Mouse (Mus musculus) lung, adult 2 months (tissue): Measurements from ENCODE around the gene Als2cr12. TPM values are rescaled to one million over a fixed set of nuclear protein-coding genes. Genes with fewer than 3 reads are reported as not detected.
"Not testable (repeated sequence)": the region's sequence is repeated elsewhere in the genome, so short reads cannot be mapped to it uniquely, and the experiment has no call there.

ENCODE experiments used
- DNase-seq: peaks from one replicate; pipeline ENCODE4 v3.0.0; 2022
- H3K4me1 ChIP-seq: fragments of 200-500 bp; 2 replicates; pipeline ENCODE4 v1.6.1; 2011; ENCODE audit warnings: low read length; ENCODE audit not compliant: control insufficient read depth, insufficient read depth
- H3K4me3 ChIP-seq: fragments of 200-500 bp; replicated peaks from 2 replicates; pipeline ENCODE3; 2011; ENCODE audit warnings: low read depth, mild to moderate bottlenecking, control low read depth, low read length; ENCODE audit errors: extremely low read depth
- CTCF ChIP-seq: fragments of 200-500 bp; IDR thresholded peaks from 2 replicates; pipeline ENCODE4 v1.5.1; 2011; ENCODE audit warnings: mild to moderate bottlenecking, low read length, control low read depth; ENCODE audit not compliant: insufficient read depth
- POLR2A ChIP-seq: fragments of 200-500 bp; IDR thresholded peaks from 2 replicates; pipeline ENCODE4 v1.6.1; 2011; ENCODE audit warnings: low read depth, mild to moderate bottlenecking, control low read depth, low read length, borderline replicate concordance; ENCODE audit errors: extremely low read depth
- WGBS: fragments of 180-500 bp; shearing (Covaris S2); methylation state at CpG from one replicate; pipeline ENCODE4 v1.1.7; 2018; 5-methylcytosine and 5-hydroxymethylcytosine counted together
- polyA plus RNA-seq: library from polyadenylated mRNA; depleted of rRNA; stranded (reverse); fragments of >200 nt; gene quantifications from 2 replicates; pipeline ENCODE4 v1.2.3, GENCODE M21; 2012

The Als2cr12 gene
- polyA plus RNA-seq, 1 experiment: 0.14 TPM

GRCm38 (mm10) chr1:58690006-58690744 lies 5.6 kb downstream of the Als2cr12 start:
- whole genome bisulfite sequencing: 67% methylated on average over 6 of the region's 6 CpGs
- TF ChIP-seq POLR2A (no peak), CTCF (no peak)

DNA sequence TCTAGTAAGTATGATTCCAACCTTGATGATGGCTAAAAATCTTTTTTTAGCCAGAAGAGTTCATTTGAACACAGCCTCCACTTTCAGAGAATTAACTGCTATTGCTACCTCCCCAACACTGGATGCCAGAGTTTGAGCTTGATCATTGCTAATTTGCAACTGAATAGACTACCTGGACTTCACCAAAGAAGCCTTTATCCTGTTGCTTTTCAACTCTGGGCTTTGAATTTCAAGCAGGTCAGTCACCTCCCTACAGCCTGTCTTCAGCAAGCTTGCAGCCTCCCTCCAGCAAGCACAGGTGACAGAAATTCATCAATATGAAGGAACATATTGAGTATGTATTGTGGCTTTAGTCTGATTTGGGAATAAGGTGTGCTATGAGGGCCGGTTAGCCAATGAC lies 6.4 kb downstream of the Als2cr12 start:
- Histone ChIP-seq H3K4me1 (no peaks in the 10 kb centered on the region), H3K4me3 (no peak overlapping the region)
- no peak for TF ChIP-seq CTCF
- TF ChIP-seq POLR2A: no peak
- 91% methylated on average over 1 of the region's 1 CpGs for WGBS
- no peak for DNase-seq

More at GRCm38 (mm10) chr1:58690006-58690744, 5.6 kb downstream of the Als2cr12 start:
- Histone ChIP-seq H3K4me3 (no peak overlapping the region), H3K4me1 (no peaks in the 10 kb centered on the region)
- no peak for DNase-seq

- H3K4me3 ChIP-seq, DNase-seq, H3K4me1 ChIP-seq: not testable (repeated sequence)
- 36% methylated on average over 5 of the region's 5 CpGs for WGBS
These were observed 17.4 kb downstream of the Als2cr12 start for GRCm38 (mm10) chr1:58678412-58678811.

DNA sequence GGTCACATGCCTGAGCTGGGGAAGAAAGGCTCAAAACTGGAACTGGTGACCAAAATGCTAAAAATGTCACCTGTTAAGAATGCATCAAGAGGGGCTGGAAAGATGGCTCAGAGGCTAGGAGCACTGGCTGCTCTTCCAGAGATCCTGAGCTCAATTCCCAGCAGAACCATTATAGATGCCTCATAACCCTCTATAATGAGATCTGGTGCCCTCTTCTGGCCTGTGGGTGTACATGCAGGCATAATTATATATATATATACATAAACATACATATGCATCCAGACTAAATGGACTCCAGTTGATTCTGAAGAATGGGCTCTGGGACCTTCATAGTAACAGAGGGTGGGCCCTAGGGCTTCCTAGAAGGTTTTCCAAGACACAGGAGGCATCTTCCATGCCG lies 18.2 kb downstream of the Als2cr12 start:
- no peak for TF ChIP-seq POLR2A
- no peak for TF ChIP-seq CTCF
- 96% methylated on average over 1 of the region's 1 CpGs for WGBS
- DNase-seq: no peak
- H3K4me3 ChIP-seq: no peak overlapping the region
- no peaks in the 10 kb centered on the region for H3K4me1 ChIP-seq

DNA sequence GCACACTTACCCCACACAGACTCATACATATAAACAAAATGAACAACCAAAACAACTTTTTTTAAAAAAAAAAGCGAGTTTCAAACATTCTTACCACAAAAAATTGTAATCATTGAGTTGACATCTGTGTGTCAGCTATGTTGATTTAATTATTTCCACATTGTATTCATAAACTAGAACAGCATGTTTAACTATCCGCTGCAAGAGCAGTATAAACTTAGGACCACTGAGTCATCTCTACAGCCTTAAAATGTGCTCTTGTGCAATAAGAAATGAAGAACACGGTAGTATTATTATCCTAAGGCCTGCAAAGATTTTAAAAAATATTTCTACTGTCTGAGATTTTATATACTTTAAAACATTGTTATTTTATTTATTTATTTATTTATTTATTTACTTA lies 20.8 kb downstream of the Als2cr12 start:
- no peaks in the 10 kb centered on the region for H3K4me1 ChIP-seq
- DNase-seq: no peak
- H3K4me3 ChIP-seq: no peak overlapping the region
- WGBS: 83% methylated on average over 3 of the region's 3 CpGs
- TF ChIP-seq CTCF: no peak
- no peak for TF ChIP-seq POLR2A

DNA sequence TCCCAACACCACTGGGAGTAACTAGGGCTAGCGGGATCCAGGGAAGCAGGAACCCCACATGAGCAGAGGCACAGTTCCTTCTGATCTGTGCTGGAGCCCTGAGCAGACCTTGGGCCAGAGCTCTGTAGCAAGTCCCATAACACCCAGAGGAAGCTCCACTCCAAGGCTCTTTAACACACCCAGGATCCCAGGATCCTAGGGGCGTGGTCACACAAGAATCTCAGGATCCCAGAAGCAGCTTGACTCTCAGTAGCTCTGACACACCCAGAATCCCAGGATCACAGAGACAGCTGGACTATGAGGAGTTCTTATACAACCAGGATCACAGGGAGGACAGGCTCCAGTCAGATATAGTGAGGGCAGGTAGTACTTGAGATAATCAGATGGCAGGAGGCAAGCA lies 23.7 kb downstream of the Als2cr12 start:
- Histone ChIP-seq H3K4me3 (no peak overlapping the region), H3K4me1 (no peaks in the 10 kb centered on the region)
- TF ChIP-seq CTCF: no peak
- no peak for TF ChIP-seq POLR2A
- DNase-seq: no peak
- WGBS: 85% methylated on average over 2 of the region's 2 CpGs

DNA sequence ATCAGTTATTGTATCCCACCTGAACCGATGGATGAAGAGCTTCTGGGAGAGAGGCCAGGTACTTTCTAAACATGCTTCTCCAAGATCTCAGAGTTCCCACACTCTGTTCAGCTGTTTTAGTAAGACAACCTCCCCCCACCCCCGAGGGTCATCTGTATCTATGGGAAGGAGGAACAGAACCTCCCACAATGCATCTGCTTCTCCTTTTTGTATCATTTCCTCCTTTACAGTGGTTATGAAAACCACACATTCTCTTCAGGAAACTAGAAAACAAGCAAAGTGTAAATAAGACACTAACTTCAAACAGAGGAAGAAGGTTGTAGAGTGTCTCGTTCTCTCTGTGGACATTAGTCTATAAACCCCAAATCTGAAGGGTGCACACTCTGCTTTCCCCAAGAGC lies 26.2 kb downstream of the Als2cr12 start:
- not testable (repeated sequence) for H3K4me1 ChIP-seq
- WGBS: 50% methylated on average over 3 of the region's 3 CpGs

GRCm38 (mm10) chr1:58668191-58668590 lies 27.6 kb downstream of the Als2cr12 start:
- no peaks in the 10 kb centered on the region for H3K4me1 ChIP-seq
- WGBS: 80% methylated on average over 5 of the region's 5 CpGs
- no peak for TF ChIP-seq POLR2A
- TF ChIP-seq CTCF: no peak
- DNase-seq: no peak
- H3K4me3 ChIP-seq: no peak overlapping the region

More for the DNA sequence above, 26.2 kb downstream of the Als2cr12 start:
- not testable (repeated sequence) for DNase-seq, H3K4me3 ChIP-seq

DNA sequence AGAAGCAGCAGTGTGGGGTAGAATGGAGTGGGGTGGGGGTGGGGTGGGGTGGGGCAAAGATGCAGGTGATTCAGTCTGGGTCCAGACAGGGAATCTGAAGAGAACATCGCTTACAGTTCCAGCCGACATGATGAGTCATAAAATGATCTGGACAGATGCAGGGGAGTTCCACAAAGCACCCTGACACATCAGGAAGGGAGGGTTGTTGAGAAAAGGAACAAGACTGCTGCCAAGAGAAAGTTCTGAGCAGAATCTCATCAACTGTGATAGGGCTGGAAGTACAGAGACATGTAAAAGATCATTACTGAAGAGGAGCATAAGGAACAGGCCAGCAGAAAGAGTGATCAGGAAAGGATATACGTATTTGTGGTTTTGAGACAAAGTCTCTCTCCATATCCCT lies 32.4 kb downstream of the Als2cr12 start:
- not testable (repeated sequence) for H3K4me1 ChIP-seq, H3K4me3 ChIP-seq, DNase-seq
- 72% methylated on average over 3 of the region's 3 CpGs for WGBS

DNA sequence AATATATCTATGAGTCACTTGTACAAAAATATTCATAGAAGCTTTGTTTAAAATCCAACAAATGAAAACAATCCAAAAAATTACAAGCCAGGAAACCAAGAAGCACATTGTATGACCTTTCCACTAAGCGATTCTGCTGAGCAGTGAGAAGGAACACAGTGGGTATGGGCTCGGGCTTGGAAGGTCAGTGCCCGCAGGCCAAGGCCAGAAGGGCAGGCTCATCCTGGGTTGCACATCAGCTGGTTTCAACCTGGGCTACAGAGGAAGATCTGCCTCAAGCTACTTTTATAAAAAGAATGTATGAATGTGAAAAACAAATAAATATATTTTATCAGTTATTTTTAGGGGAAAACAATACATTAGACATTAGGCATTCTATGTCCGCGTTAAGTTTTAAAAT lies 33.1 kb downstream of the Als2cr12 start:
- not testable (repeated sequence) for H3K4me1 ChIP-seq, DNase-seq, H3K4me3 ChIP-seq
- 85% methylated on average over 5 of the region's 5 CpGs for WGBS
